8 mouse cellular contexts compared by ENCODE assay signal in the genomic region with DNA sequence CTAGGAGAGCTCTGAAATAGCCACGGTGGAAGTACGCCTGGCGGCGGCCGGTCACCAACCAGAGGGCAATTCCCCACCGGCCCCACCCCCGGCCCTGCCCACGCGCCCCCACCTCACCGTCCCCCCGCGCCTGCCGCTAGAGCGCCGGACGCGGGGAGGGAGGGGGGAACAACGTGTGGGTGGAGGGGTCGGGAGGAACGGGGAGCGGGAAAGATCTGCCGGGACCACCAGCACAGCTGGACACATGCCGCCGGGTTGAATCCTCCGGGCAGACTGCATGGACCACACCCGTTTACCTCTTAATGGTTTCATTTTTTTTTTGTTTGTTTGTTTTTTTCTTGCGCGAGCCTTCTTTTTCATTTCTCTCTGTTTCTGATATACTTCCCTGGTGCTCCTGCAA.
A peak's percentile ranks its signal among the peaks of the same experiment; 100 is the strongest.
DNase-seq lines count a peak whose midpoint lies in the region; ATAC-seq and TF ChIP-seq lines count a peak whose summit lies in the region.

No protein-coding gene starts in this region.

- H3K4me3 ChIP-seq in heart, adult 2 months: no peak overlapping the region
- no peak overlapping the region for H3K4me3 ChIP-seq in embryonic facial prominence, embryonic 13.5 days
- no peak overlapping the region for H3K4me3 ChIP-seq in hindbrain, embryonic 10.5 days
- no peak overlapping the region for H3K4me3 ChIP-seq in limb, embryonic 14.5 days (replicated peaks; ENCODE audit: low read length)
- H3K4me3 ChIP-seq in midbrain, embryonic 15.5 days: no peak overlapping the region

- no peak for TF ChIP-seq POLR2A in heart, adult 2 months (IDR thresholded peaks at IDR 0.05; ENCODE audit: insufficient read depth, low read depth, low read length)
- TF ChIP-seq POLR2A in limb, embryonic 14.5 days (IDR thresholded peaks at IDR 0.05; ENCODE audit: borderline replicate concordance, extremely low read depth, insufficient read depth, insufficient read length): no peak

- ATAC-seq in embryonic facial prominence, embryonic 13.5 days (ENCODE audit: insufficient number of reproducible peaks, insufficient read depth, low FRiP score, low TSS enrichment, low read depth): peak; percentile 98
- peak; percentile 95 for ATAC-seq in limb, embryonic 14.5 days (ENCODE audit: low FRiP score, low read depth)
- ATAC-seq in midbrain, embryonic 15.5 days (replicated peaks): peak; percentile 88

- no peak overlapping the region for H3K27ac ChIP-seq in heart, adult 2 months
- no peak overlapping the region for H3K27ac ChIP-seq in embryonic facial prominence, embryonic 13.5 days
- no peak overlapping the region for H3K27ac ChIP-seq in hindbrain, embryonic 10.5 days
- H3K27ac ChIP-seq in limb, embryonic 14.5 days (replicated peaks; ENCODE audit: low read depth, low read length): no peak overlapping the region
- H3K27ac ChIP-seq in midbrain, embryonic 15.5 days: no peak overlapping the region

- DNase-seq in heart, adult 2 months: peak; percentile 32 to 47
- DNase-seq in heart, adult 8-10 months (ENCODE audit: low spot score): no peak
- DNase-seq in adrenal gland, postnatal 14 days: peak; percentile 71
- peak; percentile 88 for DNase-seq in hindbrain, embryonic 10.5 days (ENCODE audit: low spot score)
- DNase-seq in limb, embryonic 14.5 days (ENCODE audit: low spot score): peak; percentile 83
- DNase-seq in spleen, postnatal 4 days (ENCODE audit: low spot score in 2 of 2): peak; percentile 65 to 96

- WGBS in heart, adult 2 months: 40% methylated on average over 28 of the region's 28 CpGs
- 35% methylated on average over 28 of the region's 28 CpGs for WGBS in embryonic facial prominence, embryonic 13.5 days
- 46% methylated on average over 28 of the region's 28 CpGs for WGBS in hindbrain, embryonic 10.5 days
- WGBS in limb, embryonic 14.5 days: 44% methylated on average over 28 of the region's 28 CpGs
- WGBS in midbrain, embryonic 15.5 days: 38% methylated on average over 28 of the region's 28 CpGs

- no peaks in the 10 kb centered on the region for H3K36me3 ChIP-seq in heart, adult 2 months (ENCODE audit: control insufficient read depth, insufficient read depth, low read length)
- H3K36me3 ChIP-seq in embryonic facial prominence, embryonic 13.5 days: no peaks in the 10 kb centered on the region
- no peaks in the 10 kb centered on the region for H3K36me3 ChIP-seq in hindbrain, embryonic 10.5 days
- no peaks in the 10 kb centered on the region for H3K36me3 ChIP-seq in limb, embryonic 14.5 days (ENCODE audit: control insufficient read depth, insufficient read depth, low read length)
- H3K36me3 ChIP-seq in midbrain, embryonic 15.5 days (replicated peaks): no peaks in the 10 kb centered on the region

- H3K9ac ChIP-seq in heart, adult 2 months (ENCODE audit: low read depth, low read length): no peak overlapping the region
- no peak overlapping the region for H3K9ac ChIP-seq in embryonic facial prominence, embryonic 13.5 days
- H3K9ac ChIP-seq in limb, embryonic 14.5 days (ENCODE audit: low read depth, low read length, severe bottlenecking): no peak overlapping the region
- no peak overlapping the region for H3K9ac ChIP-seq in midbrain, embryonic 15.5 days

- H3K4me2 ChIP-seq in embryonic facial prominence, embryonic 13.5 days: no peak overlapping the region
- no peak overlapping the region for H3K4me2 ChIP-seq in limb, embryonic 14.5 days (replicated peaks; ENCODE audit: low read depth, low read length, severe bottlenecking)
- no peak overlapping the region for H3K4me2 ChIP-seq in midbrain, embryonic 15.5 days

- no peaks in the 10 kb centered on the region for H3K79me2 ChIP-seq in heart, adult 2 months (replicated peaks; ENCODE audit: control insufficient read depth, insufficient read depth, low read length)

- no peak for TF ChIP-seq EP300 in heart, adult 2 months (IDR thresholded peaks at IDR 0.05; ENCODE audit: insufficient read depth, low read depth, low read length)

- intact Hi-C loops in heart, adult 2 months (cut with DNase I): no loop called here

- H3K4me1 ChIP-seq in heart, adult 2 months (ENCODE audit: control insufficient read depth, insufficient read depth, low read length): no peaks in the 10 kb centered on the region
- H3K4me1 ChIP-seq in embryonic facial prominence, embryonic 13.5 days: no peaks in the 10 kb centered on the region
- no peaks in the 10 kb centered on the region for H3K4me1 ChIP-seq in hindbrain, embryonic 10.5 days (replicated peaks)
- H3K4me1 ChIP-seq in limb, embryonic 14.5 days (ENCODE audit: control insufficient read depth, insufficient read depth, low read length): no peaks in the 10 kb centered on the region
- no peaks in the 10 kb centered on the region for H3K4me1 ChIP-seq in midbrain, embryonic 15.5 days

- H3K27me3 ChIP-seq in heart, adult 2 months (ENCODE audit: control insufficient read depth, insufficient read depth, low read length): no peaks in the 10 kb centered on the region
- H3K27me3 ChIP-seq in embryonic facial prominence, embryonic 13.5 days: no peaks in the 10 kb centered on the region
- no peaks in the 10 kb centered on the region for H3K27me3 ChIP-seq in hindbrain, embryonic 10.5 days (ENCODE audit: insufficient read depth, poor library complexity, severe bottlenecking)
- no peaks in the 10 kb centered on the region for H3K27me3 ChIP-seq in limb, embryonic 14.5 days (ENCODE audit: control insufficient read depth, insufficient read depth, low read length)
- H3K27me3 ChIP-seq in midbrain, embryonic 15.5 days (replicated peaks): no peaks in the 10 kb centered on the region

- H3K9me3 ChIP-seq in embryonic facial prominence, embryonic 13.5 days: peaks cover 14% of the 10 kb centered on the region
- peaks cover 23% of the 10 kb centered on the region for H3K9me3 ChIP-seq in hindbrain, embryonic 10.5 days
- H3K9me3 ChIP-seq in limb, embryonic 14.5 days (ENCODE audit: control insufficient read depth, low read length): peaks cover 11% of the 10 kb centered on the region
- H3K9me3 ChIP-seq in midbrain, embryonic 15.5 days: no peaks in the 10 kb centered on the region

- TF ChIP-seq CTCF in heart, adult 2 months (IDR thresholded peaks at IDR 0.05): no peak
